Mouse (Mus musculus) hematopoietic stem cell, adult 5-6 weeks (primary cell): Measurements from ENCODE around the gene Pelo. TPM values are rescaled to one million over a fixed set of nuclear protein-coding genes. Genes with fewer than 3 reads are reported as not detected.

Experiments used
- ATAC-seq, 2 experiments: fragments of 125-278 bp in 1 of 2; replicated peaks in 1 of 2; 2 replicates each; pipeline ENCODE4 v1.8.0; 2016 to 2017; ENCODE audit warnings: inconsistent platforms in 2 of 2, mild to moderate bottlenecking in 2 of 2, moderate number of reproducible peaks in 2 of 2, low read depth in 1 of 2, moderate TSS enrichment in 1 of 2; ENCODE audit not compliant: low FRiP score in 2 of 2, poor library complexity in 2 of 2, severe bottlenecking in 2 of 2, insufficient read depth in 1 of 2, low TSS enrichment in 1 of 2
- total RNA-seq: library from RNA; stranded (forward); fragments of 172-1452, 232-1000 nt; gene quantifications from 2 replicates; pipeline ENCODE4 v1.2.3, GENCODE M21; 2017

Gene Pelo
- total RNA-seq, 1 experiment from 2014 or later: 7.1 TPM

- peak; percentile 68 to 85 for ATAC-seq
Observed at GRCm38 (mm10) chr13:115101355-115102191, 11.6 kb upstream of the Pelo start, which contains the start of the genes Gm49395 and Itga1. TSS of gene Gm49395 (minus strand) at chr13:115101921. TSS of gene Itga1 (minus strand) at chr13:115101964.

- ATAC-seq: no peak
Observed at GRCm38 (mm10) chr13:115100381-115101177, 10.6 kb upstream of the Pelo start.

DNA sequence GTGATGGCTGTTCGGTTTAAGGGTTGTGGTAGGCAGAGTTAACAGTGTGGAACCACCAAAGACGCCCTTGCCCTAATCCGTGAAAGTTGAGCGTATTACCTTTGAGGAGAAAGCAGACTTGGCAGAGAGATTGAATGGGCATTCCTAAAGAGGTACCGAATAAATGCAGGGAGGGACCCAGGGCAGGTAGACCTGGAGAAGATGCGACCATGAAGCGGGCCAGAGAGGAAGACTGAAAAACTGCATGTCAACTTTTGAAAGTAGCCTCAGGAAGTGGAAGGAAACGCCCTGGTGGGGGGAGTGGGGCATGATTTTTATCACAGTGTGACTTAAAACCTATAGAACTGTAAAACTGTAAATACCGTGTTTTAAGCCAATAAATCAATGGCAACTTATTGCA lies 9.4 kb upstream of the Pelo start:
- ATAC-seq: no peak

DNA sequence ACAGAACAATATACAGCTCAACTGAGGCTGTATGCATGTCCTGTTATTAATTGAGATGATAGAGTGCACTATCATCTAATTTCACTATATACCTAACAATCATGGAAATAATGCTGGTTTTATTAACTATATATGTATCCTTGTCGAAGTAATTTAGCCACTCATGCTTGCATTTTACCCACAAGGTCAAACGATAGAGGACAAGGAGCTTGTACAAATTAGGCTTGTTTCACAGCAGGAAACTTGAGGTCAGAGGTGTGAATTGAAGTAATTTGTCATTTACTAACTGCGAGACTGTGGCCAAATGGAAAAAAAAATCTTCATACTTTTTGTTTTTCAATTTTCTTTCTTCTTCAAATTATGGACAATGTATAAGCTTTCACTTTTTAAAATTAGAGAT lies 8.2 kb upstream of the Pelo start:
- no peak for ATAC-seq

DNA sequence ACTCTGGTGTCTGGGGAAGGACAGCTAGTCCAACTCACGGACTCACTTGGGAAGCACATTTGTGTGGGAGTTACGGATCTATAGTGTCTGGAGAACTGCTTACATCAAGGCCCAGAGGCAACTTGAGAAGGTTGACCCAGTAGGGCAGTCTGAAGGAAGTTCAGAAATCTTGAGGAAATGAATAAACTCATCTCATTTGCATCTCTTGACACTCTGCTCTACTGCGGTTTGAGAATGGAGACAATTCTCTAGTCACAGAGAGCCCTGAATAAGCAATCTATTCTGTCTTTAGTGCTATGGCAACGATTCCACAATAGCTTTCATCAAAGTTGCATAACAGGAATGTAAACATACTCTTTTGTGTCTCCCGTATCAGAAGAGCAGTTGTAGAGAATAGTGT lies 7.0 kb upstream of the Pelo start:
- ATAC-seq: no peak

DNA sequence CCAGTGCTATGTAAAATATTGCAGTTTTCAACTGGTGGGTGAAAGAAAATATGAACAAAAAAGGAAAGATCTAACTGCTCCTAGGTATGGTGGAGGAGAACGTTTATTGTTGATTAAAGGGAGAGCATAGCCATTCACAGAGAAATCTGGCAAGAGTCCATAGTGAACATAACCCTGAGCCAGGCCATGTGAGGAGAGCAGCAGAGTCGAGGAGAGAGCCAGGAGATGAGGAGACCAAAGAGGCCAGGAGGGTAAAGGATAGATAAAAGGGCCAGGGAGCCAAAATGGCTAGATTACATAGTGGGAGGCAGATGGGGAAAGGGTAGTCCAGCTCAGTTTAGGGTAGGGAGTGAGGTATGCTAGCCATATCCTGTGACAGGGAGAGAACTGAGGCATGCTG lies 6.2 kb upstream of the Pelo start:
- no peak for ATAC-seq

- no peak; a peak in 1 of 4 replicates for ATAC-seq
Observed at GRCm38 (mm10) chr13:115095392-115095791, 5.4 kb upstream of the Pelo start.

DNA sequence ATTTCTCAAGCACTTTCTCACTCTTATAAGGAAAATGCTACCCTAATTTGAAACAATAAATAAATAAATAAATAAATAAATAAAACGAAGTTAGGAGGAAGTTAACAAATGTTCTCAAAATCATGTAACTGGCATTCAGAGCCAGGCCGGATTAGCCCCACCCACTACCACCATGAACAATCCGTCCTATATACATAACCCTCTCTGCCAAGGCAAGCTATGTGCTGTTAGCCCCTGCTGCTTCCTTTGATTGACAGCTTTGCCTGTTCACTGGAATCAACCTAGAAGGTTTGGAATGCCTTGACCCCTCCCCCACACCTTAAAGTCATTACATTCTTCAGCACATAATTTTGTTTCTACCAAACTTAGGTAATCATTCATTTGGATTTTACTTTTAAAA lies 1.5 kb upstream of the Pelo start:
- ATAC-seq: no peak

DNA sequence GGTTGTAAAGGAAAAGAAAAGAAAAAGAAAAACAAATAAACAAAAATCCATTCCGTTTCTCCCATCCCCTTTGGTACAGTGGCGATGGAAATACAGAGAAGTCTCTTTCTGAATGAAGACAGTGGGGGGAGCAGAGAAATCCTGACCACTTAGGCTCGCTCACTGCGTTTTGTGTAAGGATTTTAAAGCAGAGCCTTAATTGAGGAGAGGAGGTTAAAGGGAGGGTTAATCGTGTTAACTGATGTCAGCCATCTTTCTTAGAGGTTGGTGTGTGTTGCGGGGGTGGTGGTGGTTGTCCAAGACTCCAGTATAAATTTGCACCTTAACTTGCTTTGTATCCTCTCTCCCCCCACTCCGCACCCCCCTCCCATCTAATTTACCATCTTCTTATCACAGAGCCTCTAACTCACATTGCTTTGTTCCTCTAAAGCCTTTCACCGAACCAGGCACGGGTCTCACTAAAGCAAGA lies 1.0 kb upstream of the Pelo start:
- 0 out of 4 replicates have a peak, but pooled peaks of 1 of the 2 experiments have one; percentile 1 for ATAC-seq

DNA sequence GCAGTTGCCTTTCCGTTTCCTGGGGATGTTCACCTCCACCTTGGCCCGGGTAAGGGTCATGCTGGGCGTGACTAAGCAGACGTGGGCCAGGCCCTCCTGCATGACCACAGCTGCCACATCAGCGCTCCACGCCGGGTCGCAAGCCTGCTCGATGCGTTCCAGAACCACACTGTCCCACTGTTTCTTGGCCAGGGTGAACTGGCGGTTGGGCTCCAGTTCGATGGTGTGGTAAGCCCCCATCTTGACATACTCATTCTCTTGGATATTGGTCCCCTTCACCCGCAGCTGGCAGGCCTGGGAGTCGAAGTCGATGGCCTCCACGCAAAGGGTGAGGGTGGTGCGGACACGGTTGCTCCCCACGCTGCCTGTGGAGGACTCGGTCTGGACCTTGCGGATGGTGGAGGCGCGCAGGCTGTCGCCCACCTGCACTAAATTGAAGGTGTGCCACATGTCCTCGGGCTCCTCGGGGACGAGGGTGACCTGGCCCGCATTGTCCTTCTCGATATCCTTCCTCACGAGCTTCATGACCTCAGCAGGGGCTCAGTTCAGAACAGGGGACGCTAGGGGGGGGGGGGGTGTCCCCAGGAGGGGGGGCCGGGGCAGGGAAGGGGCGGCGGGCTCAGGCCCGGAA lies 476 bp downstream of the Pelo start:
- ATAC-seq: peak; percentile 57 to 58; a peak in 3 of 4 replicates

DNA sequence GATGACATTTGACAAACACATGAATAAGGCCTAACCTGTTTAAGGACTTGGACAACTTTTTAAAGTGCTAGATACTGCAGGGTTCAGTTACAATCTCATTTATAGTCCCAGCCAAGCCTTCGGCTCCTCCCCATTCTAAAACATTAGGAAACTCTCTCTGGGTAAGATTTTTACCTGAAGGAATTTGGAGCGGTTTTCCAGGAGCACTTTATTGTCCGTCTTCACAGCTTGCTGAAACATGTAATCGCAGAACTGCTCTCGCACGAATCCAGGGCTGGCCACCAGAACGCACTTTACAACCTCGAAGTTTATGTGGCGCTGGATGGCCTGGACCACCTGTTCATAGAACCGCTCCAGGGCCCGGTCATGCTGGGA lies 979 bp downstream of the Pelo start:
- no peak; a peak in 1 of 4 replicates for ATAC-seq

DNA sequence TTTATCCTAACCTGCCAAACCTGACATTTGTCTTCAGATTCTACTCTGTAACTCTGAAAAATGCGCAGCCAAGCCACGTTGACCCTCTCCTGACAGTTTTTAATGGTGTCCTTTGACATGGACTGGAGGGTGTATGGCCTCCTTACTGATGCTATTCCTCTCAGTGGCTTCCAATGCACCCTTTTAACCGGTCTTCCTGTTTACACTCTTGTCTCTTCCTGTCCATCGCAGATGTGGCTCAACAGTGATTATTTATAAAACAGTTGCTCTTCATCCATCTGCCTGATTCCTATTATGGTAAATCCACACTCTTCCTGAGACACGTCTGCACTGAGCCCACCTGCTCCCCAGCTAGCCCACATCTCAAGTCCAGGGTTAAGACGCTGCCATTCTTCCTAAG lies 4.0 kb downstream of the Pelo start:
- no peak for ATAC-seq

DNA sequence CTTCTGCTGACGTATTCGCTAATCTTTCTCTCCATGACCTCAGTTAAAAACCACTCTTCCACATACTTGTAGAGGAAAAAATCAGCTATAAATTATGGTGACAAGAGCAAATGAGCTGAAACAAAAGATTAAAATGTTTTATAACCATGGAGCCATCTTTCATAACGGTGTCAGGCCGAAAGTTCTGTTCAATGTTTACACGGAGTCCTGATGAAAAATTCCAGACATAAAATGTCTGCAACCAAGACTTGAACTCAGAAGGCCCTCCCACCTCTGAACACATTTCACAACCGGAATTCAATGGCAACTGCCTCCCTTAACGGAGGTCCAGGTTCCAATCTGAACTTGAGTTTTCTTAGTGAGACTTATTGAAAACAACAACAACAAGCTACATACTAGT lies 7.6 kb downstream of the Pelo start:
- ATAC-seq: no peak

GRCm38 (mm10) chr13:115079996-115080585 lies 9.9 kb downstream of the Pelo start:
- no peak for ATAC-seq

- no peak for ATAC-seq
Observed at GRCm38 (mm10) chr13:115078997-115079685, 10.8 kb downstream of the Pelo start.

DNA sequence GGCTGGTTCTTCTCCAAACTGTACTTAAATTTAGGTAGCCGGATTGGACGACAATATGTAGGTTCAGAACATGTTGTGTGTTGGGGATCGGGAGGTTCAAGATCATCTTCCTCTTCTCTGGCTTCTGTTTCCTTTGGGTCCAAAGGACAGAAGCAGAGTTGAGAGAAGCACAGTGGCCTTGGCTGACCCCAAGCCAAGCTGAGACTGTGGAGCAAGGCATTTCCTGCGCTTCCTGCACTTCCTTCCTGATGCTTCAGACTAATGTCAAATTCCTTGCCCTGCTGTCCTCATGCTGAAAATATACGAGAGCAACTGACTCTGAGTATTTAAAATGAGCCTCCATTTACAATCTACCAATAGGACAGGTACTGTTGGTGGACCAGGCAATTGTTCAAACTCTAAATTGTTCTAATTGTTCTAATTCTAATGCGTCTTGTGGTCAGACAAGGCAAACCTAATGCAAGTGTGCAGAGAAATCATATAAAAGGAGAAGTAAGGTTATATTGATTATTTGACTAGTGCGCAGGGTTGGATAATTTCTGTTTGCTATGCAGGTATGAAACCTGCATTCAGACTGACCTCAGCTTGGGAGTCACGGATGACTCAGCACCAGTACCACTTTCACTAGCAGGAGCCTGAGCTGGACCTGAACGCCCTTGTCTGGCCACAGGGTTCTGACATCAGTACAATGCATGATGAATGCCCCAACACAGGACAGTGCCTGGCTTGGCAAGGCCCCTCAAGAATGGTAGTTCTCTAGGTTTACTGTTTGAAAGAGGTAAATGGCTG lies 12.4 kb downstream of the Pelo start:
- peak; percentile 32 to 57; a peak in 3 of 4 replicates for ATAC-seq
